Mouse (Mus musculus): ENCODE measurements around the gene Tnrc6b.

Tnrc6b gene

DNA sequence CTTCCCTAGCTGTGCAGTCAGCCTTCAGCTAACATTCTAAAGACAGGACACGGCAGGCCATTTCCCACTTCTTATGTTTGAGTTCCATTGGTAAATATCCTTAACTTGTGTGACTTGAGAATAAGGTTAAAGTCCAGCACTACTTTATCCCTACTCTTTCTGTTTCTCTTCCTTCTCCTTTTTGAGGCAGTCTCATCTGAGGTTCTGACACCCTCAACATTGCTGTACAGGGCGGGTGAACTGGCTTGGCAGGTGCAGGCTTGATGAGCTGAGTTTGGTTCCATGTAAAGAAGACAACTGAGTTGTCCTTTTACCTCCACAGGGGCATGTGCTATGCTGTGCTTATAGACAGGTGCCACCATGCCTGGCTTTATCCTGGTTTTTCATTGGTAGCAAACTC lies 272.2 kb downstream of the Tnrc6b start:
- DNase-seq, result no peak

- no peak for DNase-seq
Observed at GRCm38 (mm10) chr15:80988331-80988730, 277.2 kb downstream of the Tnrc6b start.

- DNase-seq, result no peak
Observed at GRCm38 (mm10) chr15:80989712-80990111, 278.6 kb downstream of the Tnrc6b start.

All from kidney, adult 18-20 months (tissue).